Mouse (Mus musculus) T-helper 17 cell (primary cell): ENCODE measurements at regions not wholly inside any gene's neighbourhood (a gene's known extent, or its start where the extent isn't known, plus 50 kb on each side); places are given as distances from the start of the nearest gene placed in this dataset.

Source experiments
- in situ Hi-C, 2 experiments: fragments of 300-600 bp; cut with MboI, MseI; formaldehyde crosslinking; loops; 1 replicate in 1 of 2; 2 replicates in 1 of 2; pipeline ENCODE4 v1.15.1; 2025; ENCODE audit warnings: high pct_unique_total_duplicates in 2 of 2

GRCm38 (mm10) chr13:46222031-46222430 is 51.5 kb upstream of the Stmnd1 start:
- in situ Hi-C loops = no loop called here

- in situ Hi-C loops = no loop called here
These were observed 55.3 kb upstream of the Stmnd1 start for GRCm38 (mm10) chr13:46218101-46218701.

- in situ Hi-C loops = no loop called here
These were observed 56.3 kb upstream of the Stmnd1 start for GRCm38 (mm10) chr13:46216954-46217838.

- in situ Hi-C loops = no loop called here
These were observed 70.0 kb upstream of the Stmnd1 start for GRCm38 (mm10) chr13:46203551-46203950.

GRCm38 (mm10) chr13:46202586-46202985 is 70.9 kb upstream of the Stmnd1 start:
- in situ Hi-C loops = no loop called here

DNA sequence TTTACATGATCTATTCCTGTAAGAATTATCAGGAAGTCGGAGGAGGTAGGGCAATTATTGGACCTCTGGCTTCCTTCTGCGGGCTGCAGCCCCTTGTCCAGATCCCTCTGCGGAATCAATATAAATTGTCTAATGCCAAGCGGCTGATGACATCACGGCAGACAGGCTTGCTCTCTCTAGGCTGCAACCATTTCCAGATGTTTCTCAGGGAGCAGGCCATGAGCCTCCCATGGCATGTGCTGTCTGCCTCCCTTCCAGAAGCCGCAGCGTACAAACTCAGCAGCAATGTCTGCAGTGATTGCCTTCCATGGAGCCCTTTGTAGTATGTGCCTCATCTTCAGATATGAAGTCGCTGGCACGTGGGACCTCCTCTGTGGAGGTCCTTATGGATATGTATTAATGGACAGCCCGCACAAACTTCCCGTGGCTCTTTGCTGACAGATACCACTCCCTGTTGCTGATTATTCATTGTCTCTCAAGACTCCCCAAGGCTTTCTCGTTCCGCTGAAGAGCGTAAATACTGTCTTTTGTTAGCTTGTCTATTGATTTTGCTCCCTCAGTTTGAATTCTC is 72.4 kb upstream of the Stmnd1 start:
- in situ Hi-C loops = no loop called here

- in situ Hi-C loops = no loop called here
These were observed 80.4 kb upstream of the Stmnd1 start for GRCm38 (mm10) chr13:46193131-46193530.

GRCm38 (mm10) chr13:46189726-46190125 is 83.8 kb upstream of the Stmnd1 start:
- in situ Hi-C loops = no loop called here

DNA sequence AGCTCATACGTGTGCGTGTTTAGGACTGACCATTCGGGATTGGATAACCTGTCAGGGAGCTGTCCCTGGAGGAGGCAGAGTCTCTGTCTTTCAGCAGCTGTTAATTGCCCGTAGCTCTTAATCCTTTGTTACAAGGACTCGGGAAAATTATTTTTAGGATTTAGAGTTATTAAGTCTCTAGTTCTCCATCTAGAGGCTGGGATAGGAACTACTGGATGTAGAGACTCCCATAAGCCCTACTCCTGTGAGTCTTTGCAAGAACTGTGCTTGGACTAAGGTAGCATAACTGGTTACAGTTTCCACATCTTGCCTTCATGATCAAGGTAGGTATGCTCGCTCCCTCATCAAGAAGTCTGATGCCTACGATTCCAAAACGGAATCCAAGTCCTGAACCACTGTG is 90.7 kb upstream of the Stmnd1 start:
- in situ Hi-C loops = no loop called here

DNA sequence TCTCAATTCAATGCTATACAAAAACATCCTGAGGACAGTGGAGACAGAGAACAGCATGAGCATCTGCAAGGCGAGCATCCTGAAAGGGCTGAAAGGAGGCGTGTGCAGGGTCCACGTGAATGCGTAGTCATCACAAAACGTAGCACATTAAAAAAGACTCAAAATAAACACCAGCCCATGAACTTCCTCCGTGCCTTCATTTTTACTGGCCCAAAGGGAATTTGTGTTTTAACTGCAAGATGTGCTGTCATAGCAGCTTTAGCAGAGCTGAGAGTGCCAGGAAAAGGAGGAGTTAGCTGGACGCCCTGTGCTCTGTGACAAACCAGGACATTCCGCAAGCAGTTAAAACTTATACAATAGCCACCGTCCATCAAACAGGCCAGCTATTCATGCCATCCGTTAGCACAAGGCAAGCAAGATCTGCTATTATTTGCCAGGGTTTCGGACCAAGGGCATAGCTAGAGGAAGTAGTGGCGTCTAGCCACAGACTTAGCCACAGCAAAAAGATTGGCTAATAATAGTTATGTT is 92.9 kb upstream of the Stmnd1 start:
- in situ Hi-C loops = no loop called here

DNA sequence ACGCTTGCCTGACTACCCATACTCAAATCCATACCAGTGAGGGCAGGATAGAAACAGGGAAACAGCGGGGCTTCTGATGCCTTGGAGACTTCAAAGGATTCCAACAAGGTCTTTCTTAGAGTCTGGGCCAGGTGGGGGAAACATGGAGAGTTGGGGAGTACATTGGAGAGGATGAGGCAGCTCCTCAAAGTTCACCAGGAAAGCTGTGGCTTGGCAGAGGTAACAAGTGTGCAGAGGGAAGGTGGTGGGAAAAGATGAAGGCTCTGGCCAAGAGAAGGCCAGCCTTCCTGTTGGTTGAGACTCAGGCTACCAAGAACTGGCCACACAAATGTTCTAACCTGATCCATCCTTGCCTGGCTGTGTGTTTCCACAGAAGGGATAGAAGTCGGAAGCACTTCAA is 93.6 kb upstream of the Stmnd1 start:
- in situ Hi-C loops = no loop called here

DNA sequence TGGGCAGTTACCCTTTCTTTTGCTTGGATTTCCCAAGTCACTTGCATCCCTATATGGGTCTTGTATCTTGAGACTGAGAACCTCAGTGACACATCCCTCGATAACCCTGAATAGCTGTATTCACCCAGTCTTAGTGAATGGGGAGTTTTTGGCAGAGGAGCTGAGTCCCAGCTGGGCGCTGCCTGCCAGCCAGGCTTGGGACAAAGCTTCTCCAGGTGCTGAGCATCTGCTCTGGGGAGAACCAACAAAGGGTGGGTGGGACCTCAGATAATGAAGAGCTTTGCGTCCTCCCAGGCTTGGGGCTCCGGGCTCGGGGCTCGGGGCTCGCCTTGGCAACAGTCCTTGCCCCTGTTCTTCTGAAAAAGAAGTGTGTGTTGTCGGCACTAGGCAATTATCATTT is 100.4 kb upstream of the Stmnd1 start:
- in situ Hi-C loops = loop anchor here (25.0 kb wide), 1 partner anchor 386 kb away; no protein-coding TSS in a partner anchor

GRCm38 (mm10) chr13:46162025-46162374 is 111.5 kb upstream of the Stmnd1 start:
- in situ Hi-C loops = loop anchor here (5.0 to 25.0 kb wide), 3 partner anchors 375 to 617 kb away; no protein-coding TSS in a partner anchor

DNA sequence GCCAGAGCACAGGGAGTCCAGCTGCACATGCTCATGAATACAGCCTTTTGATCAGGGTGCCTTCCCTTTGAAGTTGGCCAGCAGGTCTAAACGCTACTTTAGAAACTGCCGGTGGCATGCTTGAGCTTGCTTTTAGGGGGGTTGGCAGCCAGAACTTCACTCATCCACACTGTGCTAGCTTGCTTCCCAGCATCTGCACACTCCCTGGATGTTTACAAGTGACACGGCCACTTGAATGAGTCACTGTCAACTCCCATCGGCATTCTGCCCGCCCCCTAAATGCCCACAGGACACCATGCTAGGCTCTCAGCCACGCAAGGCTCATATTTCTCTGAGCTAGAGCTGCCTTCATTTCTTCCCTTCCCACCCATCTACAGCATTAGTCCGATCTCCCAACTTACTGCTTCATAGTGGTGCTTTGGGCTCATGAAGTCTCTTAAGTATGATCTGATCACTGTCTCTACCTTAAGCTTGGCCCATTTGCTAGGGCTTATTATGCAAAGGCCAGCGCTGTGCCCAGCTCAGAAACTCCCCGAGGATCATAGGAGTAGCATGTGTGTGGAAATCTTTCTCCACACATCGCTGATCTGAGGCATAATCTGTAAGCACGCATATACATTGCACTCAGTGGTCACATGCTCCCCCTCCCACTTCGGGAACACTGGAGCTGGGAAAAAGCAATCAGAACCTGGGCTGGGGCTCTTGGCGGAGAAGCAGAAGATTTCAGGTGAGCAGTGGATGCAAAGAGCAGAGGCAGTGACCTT is 112.1 kb upstream of the Stmnd1 start:
- in situ Hi-C loops = loop anchor here (5.0 to 25.0 kb wide), 3 partner anchors 374 to 617 kb away; no protein-coding TSS in a partner anchor

DNA sequence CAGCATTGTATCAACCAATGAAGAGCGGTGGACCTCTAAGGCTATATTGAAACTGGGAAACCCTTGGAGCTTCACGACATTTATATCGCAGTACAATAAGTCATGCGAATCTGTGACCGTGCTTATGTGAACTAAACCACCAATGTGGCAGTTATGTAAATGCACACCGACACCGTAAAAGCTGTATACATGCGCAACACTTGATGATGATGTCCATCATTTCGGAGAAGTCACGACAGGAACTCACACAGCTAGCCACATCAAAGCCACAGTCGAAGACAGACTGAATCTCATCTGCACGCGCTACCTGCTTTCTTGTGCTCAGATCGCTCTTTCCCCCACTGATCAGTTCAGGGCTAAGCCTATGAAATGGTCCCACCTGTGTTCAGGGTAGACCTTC is 114.2 kb upstream of the Stmnd1 start:
- in situ Hi-C loops = loop anchor here (25.0 kb wide), 1 partner anchor 372 kb away; no protein-coding TSS in a partner anchor

DNA sequence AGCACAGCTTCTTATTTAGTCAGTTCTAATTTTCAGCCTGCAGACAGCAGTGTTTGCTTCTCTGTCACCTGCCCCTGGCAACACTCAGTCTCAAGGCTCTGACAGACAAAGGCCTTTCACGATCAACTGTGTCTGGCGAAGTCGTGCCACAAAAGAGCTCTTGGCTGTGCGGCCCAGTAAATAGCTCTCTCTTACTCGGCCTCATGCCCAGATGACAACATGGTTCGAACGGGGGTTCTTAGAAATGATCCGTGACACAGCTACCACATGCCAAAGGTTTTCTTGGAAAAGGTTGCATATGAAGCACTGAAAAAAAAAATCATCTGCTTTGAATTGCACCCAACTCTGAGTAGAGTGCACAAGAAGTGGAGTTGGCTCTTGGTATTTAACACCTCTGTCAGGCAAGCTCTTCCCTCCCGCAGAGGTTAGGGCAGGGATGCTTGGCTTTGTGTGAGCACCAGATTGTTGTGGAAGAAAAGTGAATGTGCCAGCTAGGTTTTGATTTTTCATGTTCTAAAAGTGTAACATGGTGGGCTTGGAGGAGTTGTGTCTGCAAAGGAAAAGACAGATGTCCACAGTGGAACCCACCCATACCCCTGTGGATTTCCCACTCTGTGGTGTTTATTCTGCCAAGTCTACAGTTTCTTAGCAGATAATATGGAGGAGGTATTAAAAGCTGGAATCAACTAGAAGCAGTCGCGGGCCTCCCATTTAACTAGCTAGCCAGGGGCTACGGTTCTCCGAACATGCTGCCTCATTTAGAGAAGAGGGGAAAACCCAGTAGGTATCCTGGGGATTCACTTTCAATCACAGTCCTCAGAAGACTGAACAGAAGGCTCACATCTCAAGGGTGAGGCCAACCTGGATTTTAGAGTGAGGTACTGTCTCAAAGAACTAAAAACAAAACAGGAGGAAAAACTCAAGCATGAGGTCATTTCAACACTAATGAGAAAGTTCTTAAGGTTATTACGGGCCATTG is 120.0 kb upstream of the Stmnd1 start:
- in situ Hi-C loops = loop anchor here (25.0 kb wide), 1 partner anchor 366 kb away; no protein-coding TSS in a partner anchor

DNA sequence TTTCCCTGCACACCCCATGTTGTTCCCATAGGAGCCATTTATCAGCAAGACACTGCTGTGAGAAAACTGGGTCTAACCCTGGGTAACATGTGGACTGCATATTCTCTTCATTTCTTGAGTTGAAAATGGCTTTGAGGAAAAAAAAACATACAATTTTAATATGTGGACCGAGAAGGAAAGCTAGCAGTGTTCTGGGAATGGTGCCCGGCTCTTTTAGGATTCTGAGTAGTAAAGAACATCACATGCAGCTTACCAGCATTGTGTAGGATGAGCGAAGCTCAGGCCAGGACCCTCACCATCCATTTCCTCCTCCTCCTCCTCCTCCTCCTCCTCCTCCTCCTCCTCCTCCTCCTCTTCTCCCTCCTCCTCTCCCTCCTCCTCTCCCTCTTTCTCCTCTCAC is 133.5 kb upstream of the Stmnd1 start:
- in situ Hi-C loops = no loop called here

GRCm38 (mm10) chr13:46139251-46139650 is 134.3 kb upstream of the Stmnd1 start:
- in situ Hi-C loops = no loop called here

GRCm38 (mm10) chr13:46135411-46135810 is 138.1 kb upstream of the Stmnd1 start:
- in situ Hi-C loops = no loop called here

- in situ Hi-C loops = no loop called here
These were observed 144.2 kb upstream of the Stmnd1 start for GRCm38 (mm10) chr13:46129236-46129855.
